Mouse (Mus musculus) urinary bladder, postnatal 25 days (tissue): ENCODE data around the gene Xrra1.

Experiments
- DNase-seq: peaks from one replicate; pipeline ENCODE4 v3.0.0; 2022; ENCODE audit warnings: low spot score

The Xrra1 gene

DNA sequence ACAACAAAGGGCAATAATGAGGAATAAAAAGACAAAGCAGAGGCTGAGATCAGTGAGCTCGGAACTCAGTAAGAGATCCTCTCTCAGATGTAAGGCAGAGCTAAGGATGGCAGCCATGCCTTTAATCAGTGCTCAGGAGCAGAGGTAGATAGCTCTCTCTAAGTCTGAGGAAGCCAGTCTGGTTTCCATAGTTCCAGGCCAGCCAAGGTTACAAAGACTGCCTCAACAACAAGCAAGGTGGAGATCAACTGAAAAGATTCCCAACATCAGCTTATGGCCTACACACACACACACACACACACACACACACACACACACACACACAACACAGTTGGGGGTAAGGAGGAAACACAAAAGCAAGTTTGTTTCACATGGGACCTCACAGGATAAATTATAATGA, 7.8 kb upstream of the Xrra1 start:
- DNase-seq = no peak

- no peak for DNase-seq
Observed at GRCm38 (mm10) chr7:99851618-99852017, 7.3 kb upstream of the Xrra1 start.

- no peak for DNase-seq
Observed at GRCm38 (mm10) chr7:99853350-99853749, 5.6 kb upstream of the Xrra1 start.

DNA sequence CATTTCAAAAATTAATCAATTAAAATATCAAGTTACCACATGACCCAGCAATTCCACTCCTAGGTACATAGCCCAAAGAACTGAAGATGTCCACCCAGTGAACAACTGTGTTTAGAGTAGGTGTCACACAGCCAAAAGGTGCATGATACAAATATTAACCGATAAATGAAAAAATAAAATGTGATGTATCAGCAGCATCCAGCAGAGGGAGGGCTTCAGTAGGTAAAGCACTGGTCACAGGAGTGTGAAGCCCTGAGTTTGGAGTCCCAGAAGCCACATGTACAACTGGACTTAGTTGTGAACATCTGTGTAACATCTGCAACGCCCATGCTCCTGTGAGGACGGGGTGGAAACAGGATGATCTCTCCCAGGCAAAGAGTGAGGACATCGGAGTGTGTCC, 4.6 kb upstream of the Xrra1 start:
- no peak for DNase-seq

DNA sequence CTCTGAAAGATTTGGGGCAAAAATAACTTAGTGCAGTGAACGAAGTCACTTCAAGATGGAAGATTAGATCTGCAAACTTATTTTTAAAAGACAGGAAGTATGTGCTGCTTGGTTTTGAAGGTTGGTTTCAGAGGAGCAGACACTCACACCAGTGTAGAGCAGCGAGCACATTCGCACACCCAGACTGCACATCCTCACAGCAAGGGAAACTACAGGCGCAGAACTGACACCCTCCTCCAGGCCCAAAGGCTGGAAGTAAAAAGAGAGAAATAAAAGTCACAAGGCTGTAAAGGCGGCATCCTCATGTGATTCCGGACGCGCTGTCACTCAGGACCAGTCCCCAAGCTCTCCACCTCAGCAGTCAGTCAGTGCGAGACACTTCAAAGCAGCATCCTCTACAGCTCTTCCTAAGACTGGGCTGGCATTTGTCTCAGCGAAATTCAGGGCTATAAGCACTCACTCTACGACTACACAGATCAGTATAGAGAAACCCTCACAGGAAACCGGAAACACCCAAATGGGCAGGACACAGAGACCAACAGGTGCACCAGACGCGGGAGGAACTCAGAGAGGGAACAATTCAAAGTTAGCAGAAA, 2.6 kb upstream of the Xrra1 start:
- no peak for DNase-seq

- no peak for DNase-seq
Observed at GRCm38 (mm10) chr7:99858175-99858812, 622 bp upstream of the Xrra1 start.

GRCm38 (mm10) chr7:99863362-99863761, 4.4 kb downstream of the Xrra1 start, which contains the start of gene Spcs2:
TSS of gene Spcs2 (minus strand) at chr7:99863462.
- no peak for DNase-seq

DNA sequence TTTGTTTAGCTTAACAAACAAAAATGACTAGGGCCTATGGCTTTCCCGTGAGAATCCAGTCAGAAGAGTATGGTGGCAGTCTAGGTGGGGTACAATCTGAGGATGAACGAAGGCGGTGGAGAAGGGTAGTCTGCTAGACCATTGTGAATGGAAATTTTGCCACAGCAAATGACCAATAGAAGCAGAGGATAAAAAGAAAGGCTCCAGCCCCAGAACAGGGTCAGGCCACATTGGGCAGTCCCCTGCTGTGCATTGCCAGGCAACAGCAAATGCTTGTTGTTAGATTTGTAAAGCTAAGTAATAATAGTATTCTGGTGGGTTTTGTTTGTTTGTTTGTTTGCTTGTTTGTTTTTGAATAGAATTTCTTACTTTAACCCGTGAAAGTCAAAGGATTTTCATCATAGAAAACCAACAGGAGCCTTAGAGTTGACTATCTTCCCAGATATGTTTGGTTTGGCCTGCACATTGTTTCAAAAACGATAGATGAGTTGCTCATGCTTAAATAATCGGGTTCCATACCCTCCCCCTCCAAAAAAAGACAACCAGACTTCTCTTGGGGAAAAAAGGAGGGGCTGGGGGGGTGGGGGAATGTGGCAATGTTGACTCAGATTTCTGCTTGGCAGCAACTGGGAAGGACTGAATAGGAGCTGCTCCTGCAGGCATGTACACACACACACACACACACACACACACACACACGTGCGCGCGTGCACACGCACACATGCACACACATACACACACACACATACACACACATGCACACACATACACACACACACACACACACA, 5.5 kb downstream of the Xrra1 start:
- no peak for DNase-seq

DNA sequence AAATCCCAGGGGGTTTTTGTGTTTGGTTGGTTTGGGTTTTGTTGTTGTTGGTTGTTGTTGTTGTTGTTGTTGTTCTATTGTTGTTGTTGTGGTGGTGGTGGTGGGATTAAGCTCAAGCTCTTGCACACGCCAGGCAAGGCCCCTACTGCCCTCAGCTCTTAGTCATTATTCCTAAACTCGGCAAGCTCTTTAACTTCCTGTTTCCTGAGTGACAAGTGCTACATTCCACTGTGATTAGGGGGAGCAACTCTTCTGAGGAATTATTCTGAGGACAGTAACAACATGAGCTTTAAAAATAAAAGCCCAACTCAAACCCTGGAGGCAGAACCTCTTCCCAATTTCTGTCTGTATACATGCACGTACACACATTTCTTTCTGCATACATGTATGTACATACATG, 6.3 kb downstream of the Xrra1 start:
- no peak for DNase-seq

DNA sequence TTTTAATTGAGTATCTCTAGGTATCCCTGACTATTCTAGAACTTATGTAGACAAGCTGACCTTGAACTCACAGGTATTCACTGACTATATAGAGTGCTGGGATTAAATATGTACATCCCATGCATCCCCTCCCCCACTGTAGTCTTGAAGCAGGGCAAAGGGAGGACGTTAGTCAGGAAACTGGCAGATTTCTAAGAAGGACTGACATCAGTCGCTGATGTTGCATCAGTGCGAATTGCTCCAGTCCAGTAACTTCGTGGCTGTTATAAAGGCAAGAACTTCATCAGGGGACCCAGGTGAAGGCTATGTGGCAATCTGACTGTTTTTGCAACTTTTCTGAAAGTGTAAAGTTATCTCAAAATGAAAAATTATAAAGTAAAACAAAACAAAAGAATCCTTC, 10.4 kb downstream of the Xrra1 start:
- DNase-seq = no peak

- DNase-seq = no peak
Observed at GRCm38 (mm10) chr7:99873965-99874364, 15.0 kb downstream of the Xrra1 start.

- DNase-seq = no peak
Observed at GRCm38 (mm10) chr7:99875891-99876290, 17.0 kb downstream of the Xrra1 start.

DNA sequence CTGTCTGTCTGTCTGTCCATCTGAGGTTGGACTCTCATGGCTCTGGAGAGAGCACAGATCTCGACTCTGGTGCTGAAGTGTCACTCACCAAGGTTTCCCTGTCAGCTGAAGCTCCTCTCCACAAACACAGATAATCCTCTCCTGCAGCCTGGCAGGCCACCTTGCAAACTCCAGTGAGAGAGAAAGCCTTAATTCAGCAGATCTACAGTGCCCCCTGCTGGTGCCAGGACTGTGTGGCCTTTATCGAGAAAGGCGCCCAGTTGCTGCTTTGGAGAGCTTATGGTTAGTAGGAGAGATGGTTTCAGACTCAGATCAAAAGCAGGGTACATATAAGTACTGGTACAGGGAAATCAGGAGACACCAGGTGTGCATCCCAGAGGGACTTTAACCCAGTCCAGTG, 17.4 kb downstream of the Xrra1 start:
- DNase-seq = peak; percentile 85

DNA sequence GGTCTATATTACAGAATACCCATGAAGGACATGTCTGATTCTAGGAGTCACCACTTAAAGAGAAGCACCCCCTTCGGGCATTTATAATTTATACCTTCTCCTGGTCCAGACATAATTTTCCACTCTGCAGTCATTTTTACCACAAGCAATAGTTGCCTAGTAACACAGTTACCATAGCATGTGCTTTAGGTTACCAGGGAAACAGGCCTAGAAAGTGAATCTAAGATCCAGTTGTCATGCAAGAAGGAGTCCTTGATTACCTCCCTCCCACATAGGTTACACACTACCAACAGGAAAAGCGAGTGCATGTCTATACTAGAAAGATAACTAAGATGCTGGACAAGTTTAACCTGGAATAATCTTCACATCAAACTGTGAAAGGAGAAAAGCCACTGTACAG, 19.3 kb downstream of the Xrra1 start:
- no peak for DNase-seq

GRCm38 (mm10) chr7:99887230-99887735, 28.4 kb downstream of the Xrra1 start:
- DNase-seq = no peak

DNA sequence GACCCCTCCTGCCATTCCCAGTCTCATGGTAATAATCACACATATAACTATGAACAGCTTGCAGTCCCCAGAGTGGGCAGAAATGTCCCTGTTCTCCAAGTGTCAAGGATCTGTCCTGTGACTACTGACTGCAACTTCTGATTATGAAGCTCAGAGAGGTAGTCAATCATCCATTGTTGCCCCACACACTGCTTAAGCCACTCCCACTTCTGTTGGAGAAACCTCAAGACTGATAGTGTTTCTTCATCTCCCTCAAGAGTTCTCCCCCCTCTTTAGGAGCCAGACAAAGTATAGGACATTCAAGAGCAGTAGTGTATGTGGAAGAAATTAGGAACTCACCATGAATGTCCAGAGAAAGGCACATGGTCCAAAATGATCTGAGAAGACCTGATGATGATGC, 28.8 kb downstream of the Xrra1 start:
- no peak for DNase-seq

- no peak for DNase-seq
Observed at GRCm38 (mm10) chr7:99889175-99889880, 30.4 kb downstream of the Xrra1 start.

- no peak for DNase-seq
Observed at GRCm38 (mm10) chr7:99890168-99890755, 31.3 kb downstream of the Xrra1 start.

DNA sequence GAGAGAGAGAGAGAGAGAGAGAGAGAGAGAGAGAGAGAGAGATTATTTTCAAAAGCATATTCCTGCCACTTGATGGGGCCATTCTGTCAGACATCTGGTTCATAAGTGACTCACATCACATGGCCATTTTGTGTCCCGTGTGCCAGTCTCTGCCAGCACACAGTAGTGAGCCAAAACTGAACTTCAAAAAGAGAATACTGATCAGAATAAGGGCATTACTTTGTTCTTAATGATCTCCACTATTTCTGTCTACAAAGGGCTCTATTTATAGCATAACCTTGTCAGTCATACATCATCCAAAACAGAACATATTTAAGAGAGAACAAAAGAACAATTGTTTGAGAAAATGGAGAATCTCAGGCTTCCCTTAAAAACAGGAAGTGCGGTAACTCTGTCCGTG, 32.6 kb downstream of the Xrra1 start:
- no peak for DNase-seq

GRCm38 (mm10) chr7:99892351-99892750, 33.4 kb downstream of the Xrra1 start:
- DNase-seq = no peak

DNA sequence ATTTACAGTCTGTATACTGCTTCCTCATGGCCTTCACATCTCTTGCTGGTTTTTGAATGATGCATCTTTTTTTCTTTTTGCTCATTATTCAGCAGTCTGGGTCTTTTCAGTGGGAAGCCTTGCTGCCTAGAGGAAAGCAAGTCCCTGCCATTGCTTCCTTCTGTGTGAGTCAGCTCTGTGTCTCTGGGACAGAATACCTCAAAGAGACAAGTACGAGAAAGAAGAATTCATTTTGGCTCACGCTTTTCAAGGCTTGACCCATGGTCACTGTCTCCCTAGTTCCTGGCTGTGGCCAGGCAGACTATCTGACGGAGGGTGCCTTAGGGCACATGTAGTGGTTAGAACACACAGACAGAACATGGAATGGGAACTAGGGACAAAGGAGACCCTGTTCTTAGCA, 35.1 kb downstream of the Xrra1 start:
- DNase-seq = no peak

DNA sequence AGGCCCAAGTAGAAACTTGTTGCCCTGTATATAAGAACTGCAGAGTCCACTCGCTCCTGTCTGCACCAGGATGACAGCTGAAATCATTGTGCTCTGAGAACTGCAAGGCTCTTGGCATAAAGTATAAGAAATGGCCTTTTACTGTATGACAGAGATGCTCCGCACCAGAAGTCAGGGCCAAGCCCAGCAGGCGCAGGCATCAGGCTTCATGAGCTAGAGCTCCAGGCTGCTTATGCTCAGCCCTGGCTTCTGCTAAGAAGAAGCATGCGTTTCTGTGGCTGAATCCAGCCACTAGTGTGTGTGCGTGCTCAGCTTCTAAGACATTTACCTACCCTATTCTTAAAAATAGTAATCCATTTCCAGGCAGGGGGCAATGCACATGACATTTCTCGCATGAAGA, 35.6 kb downstream of the Xrra1 start:
- DNase-seq = no peak
